Mouse (Mus musculus): ENCODE data around the gene Exoc3l4. TPM values are rescaled to one million over a fixed set of nuclear protein-coding genes. Genes with fewer than 3 reads are reported as not detected.

Exoc3l4 gene
- polyA plus RNA-seq, 1 experiment from 2014 or later = 11.3 TPM

DNA sequence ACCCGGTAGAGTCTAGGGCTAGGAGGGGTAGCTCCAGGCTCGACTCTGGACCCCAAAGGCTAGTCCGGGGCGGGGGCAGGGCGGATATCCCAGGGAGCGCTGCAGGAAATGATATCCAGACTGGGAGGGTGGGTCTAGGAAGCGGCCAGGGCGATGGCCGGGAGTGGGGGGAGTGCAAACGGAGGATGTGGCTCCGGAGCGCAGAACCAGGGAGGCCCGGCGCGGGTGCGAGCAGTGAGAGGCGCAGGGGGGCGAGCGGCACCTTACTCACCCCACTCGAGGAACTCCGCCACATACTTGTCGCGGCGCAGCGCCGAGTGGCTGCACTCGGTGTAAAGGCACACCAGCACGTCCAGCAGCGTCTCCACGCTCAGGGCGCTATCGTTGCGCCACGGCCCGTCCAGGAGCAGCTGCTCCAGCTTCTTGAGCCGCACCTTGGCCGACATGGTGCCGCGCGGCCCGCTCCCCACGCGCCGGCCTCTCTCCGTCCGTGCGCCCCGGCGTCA lies 39.9 kb upstream of the Exoc3l4 start:
- peaks cover 27% of the 10 kb centered on the region for H3K4me1 ChIP-seq (ENCODE audit: control insufficient read depth, insufficient read depth, low read length)
- no peaks in the 10 kb centered on the region for H3K27me3 ChIP-seq (ENCODE audit: control insufficient read depth, insufficient read depth, low read length)
- WGBS (ENCODE audit: insufficient replicate concordance) = under 1% methylated on average over 41 of the region's 49 CpGs
- H3K9me3 ChIP-seq (replicated peaks; ENCODE audit: control insufficient read depth, low read length) = no peaks in the 10 kb centered on the region
- peak; percentile 33 for ATAC-seq (replicated peaks; ENCODE audit: insufficient number of reproducible peaks, low FRiP score, low TSS enrichment)
- H3K4me3 ChIP-seq (ENCODE audit: low read depth, low read length) = peak overlapping the region; percentile 99
- H3K27ac ChIP-seq (ENCODE audit: low read depth, low read length) = peak overlapping the region; percentile 97
- no peaks in the 10 kb centered on the region for H3K36me3 ChIP-seq (ENCODE audit: control insufficient read depth, insufficient read depth, low read length)
- peak overlapping the region; percentile 96 for H3K9ac ChIP-seq (ENCODE audit: low read depth, low read length)
- H3K4me2 ChIP-seq = peak overlapping the region; percentile 87

DNA sequence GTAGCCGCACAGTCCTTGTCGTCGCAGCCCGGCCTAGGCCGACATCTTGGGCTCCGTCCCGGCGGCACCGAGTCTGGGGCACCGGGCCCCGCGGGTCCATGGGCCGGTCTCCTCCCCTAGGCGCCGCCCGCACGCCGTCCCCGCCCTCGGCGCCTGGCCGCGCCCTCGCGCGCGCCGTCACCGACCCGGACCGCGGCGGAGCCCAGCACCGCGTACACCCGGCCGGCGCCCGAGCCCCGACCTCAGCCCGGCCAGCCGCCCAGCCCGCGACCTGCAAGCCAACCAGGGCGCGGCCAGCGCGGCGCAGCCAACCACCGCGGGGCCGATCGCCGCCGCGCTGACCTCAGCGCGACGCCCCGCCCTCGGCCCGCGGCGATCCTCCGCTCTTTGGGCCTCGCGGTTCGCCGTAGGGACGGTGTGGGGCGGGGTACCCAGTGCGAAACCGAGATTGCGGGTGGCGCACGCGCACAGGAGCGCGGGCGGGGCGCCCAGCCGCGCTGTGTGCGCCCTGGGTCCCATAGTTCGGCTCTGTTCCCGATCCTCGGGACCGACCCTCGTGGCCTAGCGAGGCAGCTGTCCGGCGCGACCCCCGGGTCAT lies 39.3 kb upstream of the Exoc3l4 start, which contains the start of gene Cdc42bpb:
Cdc42bpb (minus strand) TSS at position 343 of the 598 bp plus-strand sequence.
- no peaks in the 10 kb centered on the region for H3K9me3 ChIP-seq (replicated peaks; ENCODE audit: control insufficient read depth, low read length)
- H3K36me3 ChIP-seq (ENCODE audit: control insufficient read depth, insufficient read depth, low read length) = no peaks in the 10 kb centered on the region
- peak within 1 kb of the TSS; percentile 96 for H3K9ac ChIP-seq (ENCODE audit: low read depth, low read length)
- H3K4me3 ChIP-seq (ENCODE audit: low read depth, low read length) = peak within 1 kb of the TSS; percentile 99
- no peaks in the 10 kb centered on the region for H3K27me3 ChIP-seq (ENCODE audit: control insufficient read depth, insufficient read depth, low read length)
- WGBS (ENCODE audit: insufficient replicate concordance) = under 1% methylated on average over 77 of the region's 94 CpGs
- H3K4me1 ChIP-seq (ENCODE audit: control insufficient read depth, insufficient read depth, low read length) = peaks cover 27% of the 10 kb centered on the region
- H3K4me2 ChIP-seq = peak within 1 kb of the TSS; percentile 87
- peak; percentile 93 for ATAC-seq (replicated peaks; ENCODE audit: insufficient number of reproducible peaks, low FRiP score, low TSS enrichment)
- peak within 1 kb of the TSS; percentile 97 for H3K27ac ChIP-seq (ENCODE audit: low read depth, low read length)

DNA sequence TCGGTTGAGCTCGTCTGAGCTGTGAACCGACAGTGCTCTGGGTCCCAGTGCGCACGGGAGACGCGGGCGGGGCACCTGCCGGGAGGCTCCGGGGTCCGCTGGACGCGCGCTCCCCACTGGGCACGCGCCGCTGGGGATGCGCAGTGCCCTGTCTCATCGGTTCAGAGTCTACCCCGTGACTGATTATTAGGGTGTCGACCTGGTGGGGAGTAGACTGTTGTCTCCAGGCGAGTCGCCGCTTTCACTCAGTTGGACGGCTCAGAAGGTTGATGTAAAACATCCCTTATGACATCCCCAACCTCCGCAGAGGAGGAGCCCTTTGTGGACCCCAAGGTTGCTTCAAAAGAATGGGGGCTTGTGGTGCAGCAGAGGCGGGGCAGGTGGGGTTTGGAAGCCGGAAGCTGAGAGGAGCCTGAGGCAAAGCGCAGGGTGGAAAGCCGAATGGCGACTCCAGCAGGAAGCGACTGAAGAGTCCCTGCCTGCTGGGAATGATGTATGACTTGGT lies 38.8 kb upstream of the Exoc3l4 start:
- under 1% methylated on average over 32 of the region's 32 CpGs for WGBS (ENCODE audit: insufficient replicate concordance)
- peaks cover 27% of the 10 kb centered on the region for H3K4me1 ChIP-seq (ENCODE audit: control insufficient read depth, insufficient read depth, low read length)
- H3K27ac ChIP-seq (ENCODE audit: low read depth, low read length) = peak overlapping the region; percentile 97
- 0 out of 2 replicates have a peak, but pooled peaks have one; percentile 0 for ATAC-seq (replicated peaks; ENCODE audit: insufficient number of reproducible peaks, low FRiP score, low TSS enrichment)
- no peaks in the 10 kb centered on the region for H3K27me3 ChIP-seq (ENCODE audit: control insufficient read depth, insufficient read depth, low read length)
- no peaks in the 10 kb centered on the region for H3K9me3 ChIP-seq (replicated peaks; ENCODE audit: control insufficient read depth, low read length)
- H3K4me2 ChIP-seq = peak overlapping the region; percentile 87
- no peaks in the 10 kb centered on the region for H3K36me3 ChIP-seq (ENCODE audit: control insufficient read depth, insufficient read depth, low read length)
- peak overlapping the region; percentile 79 for H3K9ac ChIP-seq (ENCODE audit: low read depth, low read length)
- H3K4me3 ChIP-seq (ENCODE audit: low read depth, low read length) = peak overlapping the region; percentile 99

DNA sequence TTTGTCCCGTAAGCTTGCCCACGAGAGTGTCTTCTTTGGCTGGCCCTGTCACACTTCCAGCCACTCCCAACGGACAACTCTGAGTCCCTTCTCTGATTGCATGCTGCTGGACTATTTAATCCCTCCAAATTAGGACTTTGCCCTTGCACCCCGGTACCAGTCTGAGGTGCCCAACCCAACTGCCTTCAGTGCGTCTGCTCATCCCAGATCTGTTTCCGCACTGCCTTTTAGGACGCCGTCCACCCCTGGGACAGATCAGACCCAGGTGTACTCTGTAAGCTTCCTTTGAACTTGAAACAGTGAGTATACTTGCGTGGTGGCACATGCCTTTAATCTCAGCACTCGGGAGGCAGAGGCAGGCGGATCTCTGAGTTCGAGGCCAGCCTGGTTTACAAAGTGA lies 38.0 kb upstream of the Exoc3l4 start:
- H3K9me3 ChIP-seq (replicated peaks; ENCODE audit: control insufficient read depth, low read length) = no peaks in the 10 kb centered on the region
- H3K27me3 ChIP-seq (ENCODE audit: control insufficient read depth, insufficient read depth, low read length) = no peaks in the 10 kb centered on the region
- peak overlapping the region; percentile 79; the same call in 1 of the 2 replicates for H3K9ac ChIP-seq (ENCODE audit: low read depth, low read length)
- H3K4me1 ChIP-seq (ENCODE audit: control insufficient read depth, insufficient read depth, low read length) = peaks cover 21% of the 10 kb centered on the region
- H3K27ac ChIP-seq (ENCODE audit: low read depth, low read length) = no peak overlapping the region
- no peak for ATAC-seq (replicated peaks; ENCODE audit: insufficient number of reproducible peaks, low FRiP score, low TSS enrichment)
- WGBS (ENCODE audit: insufficient replicate concordance) = 67% methylated on average over 12 of the region's 12 CpGs
- H3K4me2 ChIP-seq = peak overlapping the region; percentile 87
- no peak overlapping the region for H3K4me3 ChIP-seq (ENCODE audit: low read depth, low read length)
- H3K36me3 ChIP-seq (ENCODE audit: control insufficient read depth, insufficient read depth, low read length) = no peaks in the 10 kb centered on the region

DNA sequence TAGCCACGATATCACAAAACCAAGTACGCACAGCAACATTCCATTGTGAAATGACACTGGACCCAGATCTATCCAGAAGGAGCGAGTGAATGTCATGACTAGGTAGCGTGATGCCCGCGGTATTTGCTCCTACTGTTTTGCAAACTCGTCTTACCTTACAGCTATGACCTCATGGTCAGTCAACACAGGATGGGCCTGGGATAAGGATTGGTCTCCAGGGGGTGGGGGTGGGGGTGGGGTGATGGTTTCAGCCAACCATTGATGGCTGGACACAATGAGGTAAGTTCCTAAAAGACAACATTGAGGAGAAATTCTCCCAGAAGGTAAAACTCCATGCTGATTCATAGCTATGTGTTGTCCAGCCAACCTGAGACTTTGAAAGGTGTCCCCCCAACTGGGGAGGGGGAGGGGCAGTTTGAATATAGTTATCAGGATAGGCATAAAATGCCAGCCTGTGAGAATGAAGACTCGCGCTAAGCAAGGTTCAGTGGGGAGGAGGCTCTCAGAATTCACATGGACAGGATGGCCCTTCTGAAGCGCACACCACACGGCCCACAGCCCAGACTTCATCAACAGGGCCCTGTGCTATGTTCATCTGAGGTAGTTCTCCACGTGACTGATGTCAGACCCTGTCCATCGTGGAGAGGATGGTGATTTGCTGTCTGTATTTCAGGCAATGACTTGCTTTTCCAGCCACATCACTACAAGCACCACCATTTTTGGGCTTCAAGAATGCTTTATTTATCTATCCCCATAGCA lies 30.8 kb upstream of the Exoc3l4 start:
- 76% methylated on average over 13 of the region's 13 CpGs for whole genome bisulfite sequencing (ENCODE audit: insufficient replicate concordance)
- Histone ChIP-seq H3K4me2 (no peak overlapping the region), H3K36me3 (ENCODE audit: control insufficient read depth, insufficient read depth, low read length) (no peaks in the 10 kb centered on the region), H3K9me3 (replicated peaks; ENCODE audit: control insufficient read depth, low read length) (no peaks in the 10 kb centered on the region), H3K27ac (ENCODE audit: low read depth, low read length) (peak overlapping the region; percentile 84), H3K4me1 (ENCODE audit: control insufficient read depth, insufficient read depth, low read length) (peaks cover 13% of the 10 kb centered on the region), H3K4me3 (ENCODE audit: low read depth, low read length) (no peak overlapping the region), H3K9ac (ENCODE audit: low read depth, low read length) (no peak overlapping the region), H3K27me3 (ENCODE audit: control insufficient read depth, insufficient read depth, low read length) (no peaks in the 10 kb centered on the region)
- peak; percentile 35 for ATAC-seq (replicated peaks; ENCODE audit: insufficient number of reproducible peaks, low FRiP score, low TSS enrichment)

DNA sequence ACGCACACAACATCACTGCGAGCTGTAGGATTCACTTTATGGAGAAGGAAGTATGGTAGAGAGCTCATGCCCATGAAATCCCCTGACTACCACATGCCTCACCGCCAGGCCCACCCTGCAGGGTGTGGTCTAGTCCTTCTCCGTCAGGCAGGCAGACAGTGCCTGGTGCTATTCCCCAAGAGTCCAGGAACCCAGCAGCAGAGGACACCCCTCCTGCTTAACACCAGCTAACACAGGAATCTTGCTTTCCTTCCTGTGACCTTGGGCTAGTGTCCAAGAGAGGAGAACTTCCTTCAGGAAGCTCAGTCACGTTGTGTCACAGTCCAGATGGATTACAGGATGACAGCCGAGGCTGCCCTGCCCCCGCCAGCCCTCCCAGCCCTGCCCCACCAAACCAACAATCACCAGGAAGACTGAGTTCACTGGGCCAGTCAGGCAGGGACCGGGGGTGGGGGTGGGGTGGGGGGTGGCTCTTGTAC lies 30.1 kb upstream of the Exoc3l4 start:
- H3K4me3 ChIP-seq (ENCODE audit: low read depth, low read length) = no peak overlapping the region
- no peaks in the 10 kb centered on the region for H3K9me3 ChIP-seq (replicated peaks; ENCODE audit: control insufficient read depth, low read length)
- H3K9ac ChIP-seq (ENCODE audit: low read depth, low read length) = no peak overlapping the region
- H3K4me2 ChIP-seq = no peak overlapping the region; the same call in 1 of the 2 replicates
- WGBS (ENCODE audit: insufficient replicate concordance) = 35% methylated on average over 8 of the region's 8 CpGs
- peak; percentile 77 for ATAC-seq (replicated peaks; ENCODE audit: insufficient number of reproducible peaks, low FRiP score, low TSS enrichment)
- H3K4me1 ChIP-seq (ENCODE audit: control insufficient read depth, insufficient read depth, low read length) = peaks cover 13% of the 10 kb centered on the region
- no peaks in the 10 kb centered on the region for H3K27me3 ChIP-seq (ENCODE audit: control insufficient read depth, insufficient read depth, low read length)
- H3K36me3 ChIP-seq (ENCODE audit: control insufficient read depth, insufficient read depth, low read length) = no peaks in the 10 kb centered on the region
- H3K27ac ChIP-seq (ENCODE audit: low read depth, low read length) = peak overlapping the region; percentile 84

DNA sequence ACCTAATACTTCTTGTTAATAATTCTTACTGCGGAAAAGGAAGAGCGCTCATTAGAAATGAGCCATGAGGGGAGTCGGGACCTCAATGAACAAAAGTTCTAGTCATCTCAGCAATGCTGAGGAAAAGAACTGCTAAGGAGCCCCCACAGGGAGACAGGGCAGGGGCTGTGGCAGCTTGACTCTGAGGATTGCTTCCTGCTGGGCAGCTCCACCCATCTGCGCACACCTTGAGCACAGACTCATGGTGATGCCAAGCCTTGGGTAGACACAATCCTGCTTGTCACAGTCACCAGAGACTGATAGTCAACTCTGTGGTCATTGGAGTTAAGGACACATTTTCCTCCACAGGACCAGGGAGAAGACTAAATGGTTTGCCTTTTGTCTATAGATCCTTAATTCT lies 29.7 kb upstream of the Exoc3l4 start:
- no peak overlapping the region for H3K4me2 ChIP-seq
- peak overlapping the region; percentile 84 for H3K27ac ChIP-seq (ENCODE audit: low read depth, low read length)
- no peaks in the 10 kb centered on the region for H3K9me3 ChIP-seq (replicated peaks; ENCODE audit: control insufficient read depth, low read length)
- no peak overlapping the region for H3K9ac ChIP-seq (ENCODE audit: low read depth, low read length)
- H3K4me3 ChIP-seq (ENCODE audit: low read depth, low read length) = no peak overlapping the region
- ATAC-seq (replicated peaks; ENCODE audit: insufficient number of reproducible peaks, low FRiP score, low TSS enrichment) = no peak
- WGBS (ENCODE audit: insufficient replicate concordance) = 91% methylated on average over 4 of the region's 4 CpGs
- peaks cover 13% of the 10 kb centered on the region for H3K4me1 ChIP-seq (ENCODE audit: control insufficient read depth, insufficient read depth, low read length)
- no peaks in the 10 kb centered on the region for H3K27me3 ChIP-seq (ENCODE audit: control insufficient read depth, insufficient read depth, low read length)
- H3K36me3 ChIP-seq (ENCODE audit: control insufficient read depth, insufficient read depth, low read length) = no peaks in the 10 kb centered on the region

DNA sequence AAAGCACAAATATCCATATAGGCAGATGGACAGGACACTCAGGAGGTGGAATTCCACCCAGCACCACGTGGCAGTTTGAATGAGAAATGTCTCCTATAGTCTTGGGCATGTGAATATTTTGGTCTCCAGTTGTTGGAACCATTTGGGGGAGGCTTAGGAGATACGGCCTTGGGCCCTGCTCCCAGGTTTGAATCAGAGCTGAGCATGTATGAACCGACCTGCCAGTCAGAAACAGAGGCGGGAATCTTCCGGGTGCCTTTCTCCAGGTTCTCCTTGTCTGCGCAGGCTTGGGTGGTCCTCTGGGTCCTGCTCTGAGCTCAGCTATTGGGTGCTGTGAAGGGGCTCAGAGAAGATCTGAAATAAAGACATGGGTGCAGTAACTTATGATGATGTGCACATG lies 22.8 kb upstream of the Exoc3l4 start:
- no peak for ATAC-seq (replicated peaks; ENCODE audit: insufficient number of reproducible peaks, low FRiP score, low TSS enrichment)
- no peak overlapping the region for H3K27ac ChIP-seq (ENCODE audit: low read depth, low read length)
- no peaks in the 10 kb centered on the region for H3K36me3 ChIP-seq (ENCODE audit: control insufficient read depth, insufficient read depth, low read length)
- no peaks in the 10 kb centered on the region for H3K27me3 ChIP-seq (ENCODE audit: control insufficient read depth, insufficient read depth, low read length)
- no peak overlapping the region for H3K4me3 ChIP-seq (ENCODE audit: low read depth, low read length)
- H3K4me2 ChIP-seq = no peak overlapping the region
- WGBS (ENCODE audit: insufficient replicate concordance) = 76% methylated on average over 6 of the region's 6 CpGs
- no peak overlapping the region for H3K9ac ChIP-seq (ENCODE audit: low read depth, low read length)
- H3K9me3 ChIP-seq (replicated peaks; ENCODE audit: control insufficient read depth, low read length) = no peaks in the 10 kb centered on the region
- 0 out of 2 replicates have a peak, but pooled peaks cover 4% of the 10 kb centered on the region for H3K4me1 ChIP-seq (ENCODE audit: control insufficient read depth, insufficient read depth, low read length)

Measured in heart, embryonic 11.5 days (tissue).